Mouse (Mus musculus): ENCODE measurements around the gene Fxyd1. TPM values are rescaled to one million over a fixed set of nuclear protein-coding genes. Genes with fewer than 3 reads are reported as not detected.

Gene Fxyd1
- polyA plus RNA-seq, 1 experiment = not detected

- 34% methylated on average over 12 of the region's 12 CpGs for WGBS
- Histone ChIP-seq H3K4me1 (ENCODE audit: control insufficient read depth, insufficient read depth, low read length) (peaks cover 27% of the 10 kb centered on the region), H3K4me3 (ENCODE audit: insufficient read depth, low read depth, low read length) (no peak overlapping the region), H3K27ac (ENCODE audit: insufficient read depth, low read depth, low read length) (no peak overlapping the region)
- TF ChIP-seq POLR2A (IDR thresholded peaks at IDR 0.05; ENCODE audit: insufficient read depth, low read depth, low read length) (no peak), CTCF (IDR thresholded peaks at IDR 0.05; ENCODE audit: insufficient read depth, low read depth, low read length) (no peak)
Observed at GRCm38 (mm10) chr7:31094774-31095501, 37.9 kb upstream of the Fxyd1 start.

GRCm38 (mm10) chr7:31089721-31090120 lies 32.7 kb upstream of the Fxyd1 start:
- no peak for TF ChIP-seq CTCF (IDR thresholded peaks at IDR 0.05; ENCODE audit: insufficient read depth, low read depth, low read length)
- no peak for TF ChIP-seq POLR2A (IDR thresholded peaks at IDR 0.05; ENCODE audit: insufficient read depth, low read depth, low read length)
- Histone ChIP-seq H3K27ac (ENCODE audit: insufficient read depth, low read depth, low read length) (no peak overlapping the region), H3K4me1 (ENCODE audit: control insufficient read depth, insufficient read depth, low read length) (peaks cover 32% of the 10 kb centered on the region), H3K4me3 (ENCODE audit: insufficient read depth, low read depth, low read length) (no peak overlapping the region)
- 98% methylated on average over 2 of the region's 2 CpGs for WGBS

- no peak overlapping the region for H3K4me3 ChIP-seq (ENCODE audit: insufficient read depth, low read depth, low read length)
- WGBS = 49% methylated on average over 3 of the region's 3 CpGs
- H3K4me1 ChIP-seq (ENCODE audit: control insufficient read depth, insufficient read depth, low read length) = peaks cover 22% of the 10 kb centered on the region
- no peak overlapping the region for H3K27ac ChIP-seq (ENCODE audit: insufficient read depth, low read depth, low read length)
- TF ChIP-seq CTCF (IDR thresholded peaks at IDR 0.05; ENCODE audit: insufficient read depth, low read depth, low read length) = no peak
- no peak for TF ChIP-seq POLR2A (IDR thresholded peaks at IDR 0.05; ENCODE audit: insufficient read depth, low read depth, low read length)
Observed at GRCm38 (mm10) chr7:31088206-31088605, 31.2 kb upstream of the Fxyd1 start.

- WGBS = 75% methylated on average over 2 of the region's 2 CpGs
- no peak for TF ChIP-seq CTCF (IDR thresholded peaks at IDR 0.05; ENCODE audit: insufficient read depth, low read depth, low read length)
- TF ChIP-seq POLR2A (IDR thresholded peaks at IDR 0.05; ENCODE audit: insufficient read depth, low read depth, low read length) = no peak
- peaks cover 26% of the 10 kb centered on the region for H3K4me1 ChIP-seq (ENCODE audit: control insufficient read depth, insufficient read depth, low read length)
- H3K4me3 ChIP-seq (ENCODE audit: insufficient read depth, low read depth, low read length) = no peak overlapping the region
- H3K27ac ChIP-seq (ENCODE audit: insufficient read depth, low read depth, low read length) = peak overlapping the region; percentile 6; the same call in 1 of the 2 replicates
Observed at GRCm38 (mm10) chr7:31087262-31087661, 30.3 kb upstream of the Fxyd1 start.

- Histone ChIP-seq H3K4me3 (ENCODE audit: insufficient read depth, low read depth, low read length) (no peak overlapping the region), H3K27ac (ENCODE audit: insufficient read depth, low read depth, low read length) (peak overlapping the region; percentile 53), H3K4me1 (ENCODE audit: control insufficient read depth, insufficient read depth, low read length) (peaks cover 22% of the 10 kb centered on the region)
- no peak for TF ChIP-seq CTCF (IDR thresholded peaks at IDR 0.05; ENCODE audit: insufficient read depth, low read depth, low read length)
- no peak for TF ChIP-seq POLR2A (IDR thresholded peaks at IDR 0.05; ENCODE audit: insufficient read depth, low read depth, low read length)
- WGBS = 91% methylated on average over 9 of the region's 9 CpGs
Observed at GRCm38 (mm10) chr7:31086175-31086755, 29.3 kb upstream of the Fxyd1 start.

- WGBS = 40% methylated on average over 3 of the region's 3 CpGs
- Histone ChIP-seq H3K4me3 (ENCODE audit: insufficient read depth, low read depth, low read length) (no peak overlapping the region), H3K27ac (ENCODE audit: insufficient read depth, low read depth, low read length) (peak overlapping the region; percentile 63), H3K4me1 (ENCODE audit: control insufficient read depth, insufficient read depth, low read length) (peaks cover 22% of the 10 kb centered on the region)
- TF ChIP-seq POLR2A (IDR thresholded peaks at IDR 0.05; ENCODE audit: insufficient read depth, low read depth, low read length) (no peak), CTCF (IDR thresholded peaks at IDR 0.05; ENCODE audit: insufficient read depth, low read depth, low read length) (no peak)
Observed at GRCm38 (mm10) chr7:31085171-31085570, 28.2 kb upstream of the Fxyd1 start.

- WGBS = 78% methylated on average over 9 of the region's 9 CpGs
- no peak overlapping the region for H3K27ac ChIP-seq (ENCODE audit: insufficient read depth, low read depth, low read length)
- no peak for TF ChIP-seq CTCF (IDR thresholded peaks at IDR 0.05; ENCODE audit: insufficient read depth, low read depth, low read length)
- no peak for TF ChIP-seq POLR2A (IDR thresholded peaks at IDR 0.05; ENCODE audit: insufficient read depth, low read depth, low read length)
- H3K4me3 ChIP-seq (ENCODE audit: insufficient read depth, low read depth, low read length) = no peak overlapping the region
- H3K4me1 ChIP-seq (ENCODE audit: control insufficient read depth, insufficient read depth, low read length) = peaks cover 22% of the 10 kb centered on the region
Observed at GRCm38 (mm10) chr7:31084140-31084539, 27.1 kb upstream of the Fxyd1 start.

GRCm38 (mm10) chr7:31082831-31083588 lies 26.0 kb upstream of the Fxyd1 start:
- Histone ChIP-seq H3K4me3 (ENCODE audit: insufficient read depth, low read depth, low read length) (no peak overlapping the region), H3K27ac (ENCODE audit: insufficient read depth, low read depth, low read length) (peak overlapping the region; percentile 46; the same call in 1 of the 2 replicates), H3K4me1 (ENCODE audit: control insufficient read depth, insufficient read depth, low read length) (peaks cover 22% of the 10 kb centered on the region)
- 60% methylated on average over 14 of the region's 14 CpGs for WGBS
- TF ChIP-seq CTCF (IDR thresholded peaks at IDR 0.05; ENCODE audit: insufficient read depth, low read depth, low read length) (no peak), POLR2A (IDR thresholded peaks at IDR 0.05; ENCODE audit: insufficient read depth, low read depth, low read length) (no peak)

- Histone ChIP-seq H3K4me1 (ENCODE audit: control insufficient read depth, insufficient read depth, low read length) (peaks cover 22% of the 10 kb centered on the region), H3K4me3 (ENCODE audit: insufficient read depth, low read depth, low read length) (no peak overlapping the region), H3K27ac (ENCODE audit: insufficient read depth, low read depth, low read length) (no peak overlapping the region)
- TF ChIP-seq CTCF (IDR thresholded peaks at IDR 0.05; ENCODE audit: insufficient read depth, low read depth, low read length) = no peak
Observed at GRCm38 (mm10) chr7:31082106-31082505, 25.1 kb upstream of the Fxyd1 start.
